ENCODE assay signal across 25 mouse cellular contexts in genomic region chr14:61678107-61678506, GRCm38 (mm10).
"Had no signal": no experiment of that assay in that cellular context is flagged by ENCODE, and none has a peak within 500 bp of the region (broad histone marks: within the 10 kb centered on the region; RNA-seq: fewer than 3 reads in every experiment).

No protein-coding gene starts in this region.

- H3K36me3 ChIP-seq: embryonic facial prominence, embryonic 10.5 days; embryonic facial prominence, embryonic 12.5 days; embryonic facial prominence, embryonic 13.5 days; heart, embryonic 10.5 days had no signal

- DNase-seq: cerebellum, adult 8-10 months; cerebellum, adult 9-10 months; cerebellum, postnatal 10 days; cerebellum, postnatal 14 days; cerebellum, postnatal 25 days; cerebellum, postnatal 36 days; embryo, embryonic 11 days; forebrain, postnatal 0 days; gastrocnemius, adult 2 months; gastrocnemius, postnatal 10 days; gastrocnemius, postnatal 14 days; gastrocnemius, postnatal 25 days; heart, adult 2 months had no signal

- H3K9me3 ChIP-seq: embryonic facial prominence, embryonic 10.5 days; embryonic facial prominence, embryonic 12.5 days; embryonic facial prominence, embryonic 13.5 days; embryonic facial prominence, embryonic 15.5 days; forebrain, embryonic 10.5 days; forebrain, embryonic 12.5 days; forebrain, embryonic 13.5 days; forebrain, embryonic 15.5 days; heart, embryonic 10.5 days had no signal

- H3K27ac ChIP-seq: embryonic facial prominence, embryonic 10.5 days; embryonic facial prominence, embryonic 12.5 days; embryonic facial prominence, embryonic 13.5 days; embryonic facial prominence, embryonic 15.5 days; forebrain, embryonic 10.5 days; forebrain, embryonic 12.5 days; forebrain, embryonic 13.5 days; forebrain, embryonic 15.5 days; heart, adult 2 months; heart, embryonic 10.5 days had no signal

- H3K4me3 ChIP-seq: embryonic facial prominence, embryonic 10.5 days; embryonic facial prominence, embryonic 12.5 days; embryonic facial prominence, embryonic 13.5 days; embryonic facial prominence, embryonic 15.5 days; erythroblast, embryonic 14.5 days; forebrain, embryonic 10.5 days; forebrain, embryonic 12.5 days; forebrain, embryonic 13.5 days; forebrain, embryonic 15.5 days; gastrocnemius, adult 2 months; heart, adult 2 months; heart, embryonic 10.5 days had no signal

- H3K9ac ChIP-seq: embryonic facial prominence, embryonic 12.5 days; embryonic facial prominence, embryonic 13.5 days; embryonic facial prominence, embryonic 15.5 days; forebrain, embryonic 12.5 days; forebrain, embryonic 13.5 days; forebrain, embryonic 15.5 days; forebrain, postnatal 0 days had no signal

- H3K4me2 ChIP-seq: embryonic facial prominence, embryonic 12.5 days; embryonic facial prominence, embryonic 13.5 days; embryonic facial prominence, embryonic 15.5 days; forebrain, embryonic 12.5 days; forebrain, embryonic 13.5 days; forebrain, embryonic 15.5 days had no signal

- ATAC-seq: forebrain, embryonic 13.5 days; forebrain, embryonic 14.5 days; forebrain, embryonic 15.5 days; forebrain, embryonic 16.5 days; forebrain, postnatal 0 days had no signal

- H3K27me3 ChIP-seq: embryonic facial prominence, embryonic 15.5 days; forebrain, embryonic 13.5 days; forebrain, embryonic 15.5 days had no signal
